Mouse (Mus musculus): Measurements from ENCODE around the gene Gpr107.

The Gpr107 gene

GRCm38 (mm10) chr2:31151892-31152812 lies at the start of gene Gpr107:
TSS of gene Gpr107 (plus strand) at chr2:31152316.
- DNase-seq = peak; percentile 74 to 78

- no peak for DNase-seq
Observed at GRCm38 (mm10) chr2:31103321-31103720, 48.8 kb upstream of the Gpr107 start.

GRCm38 (mm10) chr2:31105279-31105678 lies 46.8 kb upstream of the Gpr107 start:
- no peak for DNase-seq

- no peak for DNase-seq
Observed at GRCm38 (mm10) chr2:31106004-31106403, 46.1 kb upstream of the Gpr107 start.

- no peak for DNase-seq
Observed at GRCm38 (mm10) chr2:31106621-31107320, 45.3 kb upstream of the Gpr107 start.

- no peak for DNase-seq
Observed at GRCm38 (mm10) chr2:31108186-31108585, 43.9 kb upstream of the Gpr107 start.

- DNase-seq = no peak
Observed at GRCm38 (mm10) chr2:31109960-31110548, 42.1 kb upstream of the Gpr107 start.

GRCm38 (mm10) chr2:31111685-31112084 lies 40.4 kb upstream of the Gpr107 start:
- DNase-seq = no peak

GRCm38 (mm10) chr2:31114205-31114604 lies 37.9 kb upstream of the Gpr107 start:
- DNase-seq = no peak

GRCm38 (mm10) chr2:31115091-31115942 lies 36.8 kb upstream of the Gpr107 start:
- no peak for DNase-seq

- DNase-seq = peak; percentile 60 to 80
Observed at GRCm38 (mm10) chr2:31115943-31116731, 36.0 kb upstream of the Gpr107 start.

- DNase-seq = no peak
Observed at GRCm38 (mm10) chr2:31118211-31118610, 33.9 kb upstream of the Gpr107 start.

GRCm38 (mm10) chr2:31118639-31119380 lies 33.3 kb upstream of the Gpr107 start:
- DNase-seq = no peak

GRCm38 (mm10) chr2:31119795-31120194 lies 32.3 kb upstream of the Gpr107 start:
- DNase-seq = no peak

GRCm38 (mm10) chr2:31121131-31121693 lies 30.9 kb upstream of the Gpr107 start:
- no peak for DNase-seq

GRCm38 (mm10) chr2:31122806-31123205 lies 29.3 kb upstream of the Gpr107 start:
- DNase-seq = no peak

- no peak for DNase-seq
Observed at GRCm38 (mm10) chr2:31123493-31123892, 28.6 kb upstream of the Gpr107 start.

GRCm38 (mm10) chr2:31124694-31125093 lies 27.4 kb upstream of the Gpr107 start:
- DNase-seq = no peak

- no peak for DNase-seq
Observed at GRCm38 (mm10) chr2:31125156-31125555, 27.0 kb upstream of the Gpr107 start.

GRCm38 (mm10) chr2:31126048-31126447 lies 26.1 kb upstream of the Gpr107 start:
- no peak for DNase-seq

- DNase-seq = no peak
Observed at GRCm38 (mm10) chr2:31127219-31127618, 24.9 kb upstream of the Gpr107 start.

All from thymus, adult 18-20 months (tissue).